Mouse (Mus musculus): ENCODE measurements around the gene Gm20806. TPM values are rescaled to one million over a fixed set of nuclear protein-coding genes. Genes with fewer than 3 reads are reported as not detected.
"Not testable (repeated sequence)": the region's sequence is repeated elsewhere in the genome, so short reads cannot be mapped to it uniquely, and the experiment has no call there.

Gm20806 gene
- total RNA-seq (2021), result not detected
- long read RNA-seq, experiment 1, result 0 reads
- long read RNA-seq, experiment 2, result 0 reads

- H3K27ac ChIP-seq; DNase-seq (ENCODE audit: extremely low spot score in 1 of 2, low spot score in 2 of 2); intact Hi-C loops (cut with DNase I); H3K4me3 ChIP-seq: not testable (repeated sequence)
Measured at GRCm38 (mm10) chrY:78837956-78838355, at the start of gene Gm20806. Gene Gm20806 (minus strand): TSS chrY:78838056.
